Mouse (Mus musculus): ENCODE measurements around the gene Egr4.
A peak's percentile ranks its signal among the peaks of the same experiment; 100 is the strongest.

Gene Egr4

DNA sequence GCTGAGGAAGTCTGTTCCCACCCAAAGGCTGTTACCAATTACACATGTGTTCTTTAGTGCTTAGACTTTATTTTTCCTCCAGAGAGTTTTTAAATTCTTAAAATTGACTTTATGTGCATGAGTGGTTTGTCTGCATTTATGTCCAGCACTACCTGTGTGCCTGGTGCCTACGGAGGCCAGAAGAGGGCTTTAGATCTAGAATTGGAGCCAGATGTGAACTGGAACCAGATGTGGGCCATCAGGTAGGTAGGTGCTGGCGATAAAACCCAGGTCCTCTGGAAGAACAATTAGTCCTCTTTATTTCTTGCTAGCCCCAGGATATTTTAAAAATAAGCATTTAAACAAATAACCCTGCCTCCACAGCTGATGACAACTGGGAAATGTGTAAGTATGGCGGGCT is 21.8 kb downstream of the Egr4 start:
- DNase-seq: no peak

GRCm38 (mm10) chr6:85490252-85490651 is 23.1 kb downstream of the Egr4 start:
- DNase-seq: no peak

- DNase-seq: no peak
Observed at GRCm38 (mm10) chr6:85489717-85490116, 23.7 kb downstream of the Egr4 start.

DNA sequence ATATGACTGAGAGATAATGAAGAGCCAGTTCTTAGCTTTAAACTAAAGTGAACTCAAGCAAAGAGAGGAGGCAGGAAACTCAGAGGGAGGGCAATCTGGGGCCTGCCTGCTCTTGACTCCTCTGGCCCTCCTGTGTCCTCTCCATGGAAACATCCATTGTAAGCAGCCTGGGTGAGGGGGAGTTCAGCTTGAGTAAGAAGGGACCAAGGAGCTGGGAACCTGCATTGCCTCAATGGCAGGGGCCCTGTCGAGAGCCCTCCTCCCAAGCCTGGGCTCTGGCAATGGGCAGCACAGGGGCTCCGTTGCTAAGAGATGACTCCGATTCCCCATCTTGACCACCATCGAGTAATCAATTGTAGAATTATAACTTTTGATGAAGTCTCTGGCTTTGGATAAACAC is 24.9 kb downstream of the Egr4 start:
- no peak for DNase-seq

DNA sequence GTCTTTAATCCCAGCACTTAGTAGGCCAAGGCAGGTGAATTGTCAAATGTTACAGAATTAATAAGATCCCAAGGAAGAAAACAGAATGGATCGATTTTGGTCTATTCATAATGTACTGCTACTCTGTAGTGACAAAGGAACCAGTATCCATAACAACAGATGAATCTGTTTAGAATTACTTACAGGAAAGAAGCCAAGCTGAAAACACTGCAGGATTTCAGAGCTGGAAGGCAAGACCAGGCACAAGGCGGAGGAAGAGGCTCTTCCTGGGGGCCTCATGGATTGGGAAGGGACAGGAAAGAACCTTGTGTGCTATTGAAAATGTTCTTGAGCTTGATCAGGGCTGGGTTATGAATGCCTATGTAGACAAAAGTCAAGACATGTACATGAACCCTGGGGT is 27.7 kb downstream of the Egr4 start:
- no peak for DNase-seq

- peak; percentile 28 for DNase-seq
Observed at GRCm38 (mm10) chr6:85483843-85484721, 29.3 kb downstream of the Egr4 start.

DNA sequence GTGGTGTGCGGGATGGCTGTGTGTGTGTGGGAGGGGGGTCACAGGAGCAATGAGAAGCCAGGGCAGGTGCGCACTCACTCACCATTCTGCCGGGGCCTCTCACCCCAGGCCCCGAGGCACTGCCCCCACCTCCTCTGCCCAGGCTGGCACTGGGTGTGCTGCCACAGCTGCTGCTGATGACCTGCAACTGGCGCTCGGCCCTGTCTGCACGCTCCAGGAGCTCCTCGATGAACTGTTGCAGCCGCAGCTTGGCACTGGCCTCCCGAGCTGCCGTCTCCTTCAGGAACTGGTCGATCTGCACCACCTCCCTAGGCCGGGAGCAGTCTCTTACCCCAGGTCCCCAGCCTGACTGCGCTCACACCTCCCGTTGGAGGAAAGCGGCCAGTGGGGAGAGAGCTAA is 32.7 kb downstream of the Egr4 start:
- no peak for DNase-seq

- DNase-seq: no peak
Observed at GRCm38 (mm10) chr6:85479979-85480378, 33.4 kb downstream of the Egr4 start.

DNA sequence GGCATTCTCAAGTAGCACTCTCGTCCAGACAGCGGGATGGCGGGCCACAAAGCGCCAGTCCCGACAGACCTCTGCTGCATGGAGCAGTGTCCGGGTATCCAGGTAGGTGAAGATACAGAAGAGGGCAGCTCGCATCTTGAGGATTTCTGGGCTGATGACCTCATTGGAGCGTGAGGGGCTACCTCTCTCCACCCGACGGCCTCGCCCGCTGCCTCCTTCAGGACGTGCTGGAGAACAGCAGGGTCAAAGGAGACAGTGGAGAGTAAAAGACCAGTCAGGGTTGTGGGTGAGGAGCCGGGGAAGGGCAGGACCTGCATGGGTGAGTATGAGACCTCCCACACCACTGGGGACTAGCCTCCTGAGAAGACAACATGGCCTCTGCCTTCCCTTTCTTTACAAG is 35.0 kb downstream of the Egr4 start:
- no peak for DNase-seq

GRCm38 (mm10) chr6:85477366-85477917 is 35.9 kb downstream of the Egr4 start:
- DNase-seq: peak; percentile 34

DNA sequence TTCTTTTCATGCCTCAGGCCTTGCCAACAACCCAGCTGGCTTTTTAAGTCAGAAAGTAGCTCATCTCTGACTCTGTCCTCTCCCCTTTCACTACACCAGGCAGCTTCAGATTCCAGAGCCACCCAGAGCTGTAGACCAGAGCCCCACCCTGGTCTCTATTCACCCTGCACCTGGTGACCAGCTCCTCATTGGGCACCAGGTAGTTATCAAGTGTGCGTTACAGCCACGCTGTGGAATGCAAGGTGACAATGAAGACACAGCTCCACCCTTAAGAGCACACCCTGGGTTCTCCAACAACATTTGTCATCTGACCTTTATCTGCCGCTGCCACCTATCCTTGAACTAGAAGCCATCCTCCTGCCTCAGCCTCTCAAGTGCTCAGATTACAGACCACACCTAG is 37.8 kb downstream of the Egr4 start:
- DNase-seq: no peak

DNA sequence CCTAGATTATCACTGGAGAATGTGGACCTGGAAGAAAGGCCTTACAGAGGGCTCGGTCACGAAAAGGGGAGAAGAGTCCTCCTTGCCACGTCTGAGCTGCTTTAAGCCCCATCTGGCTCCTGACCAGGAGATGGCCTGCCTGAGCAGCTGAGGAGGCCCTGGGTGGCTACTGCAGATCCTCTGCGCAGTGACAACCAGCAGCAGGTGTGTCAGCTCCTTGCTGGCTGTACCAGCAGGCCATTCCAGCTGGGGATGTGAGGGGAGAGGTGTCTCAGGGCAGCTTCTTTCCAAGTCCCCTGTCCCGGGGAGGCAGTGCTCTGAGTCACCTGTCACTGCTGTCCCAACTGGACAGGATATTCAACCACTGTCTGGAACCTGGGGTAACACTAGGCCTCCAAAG is 40.8 kb downstream of the Egr4 start:
- DNase-seq: no peak

DNA sequence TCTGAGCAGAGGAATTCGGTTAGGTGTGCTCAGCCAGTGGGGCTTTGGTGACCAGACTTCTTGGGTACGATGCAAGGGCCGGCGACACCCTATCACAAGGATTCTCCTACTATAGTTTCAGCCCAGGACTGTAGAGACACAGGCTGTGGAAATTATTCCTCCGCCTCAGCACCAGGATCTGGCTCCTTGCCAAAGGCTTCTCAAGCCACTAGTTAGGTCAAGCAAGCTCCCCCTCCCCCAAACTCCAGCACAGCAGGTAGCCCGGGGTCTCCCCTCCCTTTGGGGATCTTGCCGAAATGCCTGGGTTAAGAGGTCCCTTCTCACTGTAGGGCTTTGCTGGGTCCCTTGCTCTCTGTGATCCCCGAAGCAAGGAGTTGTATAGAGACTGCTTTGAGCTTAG is 41.4 kb downstream of the Egr4 start:
- no peak for DNase-seq

- DNase-seq: no peak
Observed at GRCm38 (mm10) chr6:85469660-85470430, 43.5 kb downstream of the Egr4 start.

DNA sequence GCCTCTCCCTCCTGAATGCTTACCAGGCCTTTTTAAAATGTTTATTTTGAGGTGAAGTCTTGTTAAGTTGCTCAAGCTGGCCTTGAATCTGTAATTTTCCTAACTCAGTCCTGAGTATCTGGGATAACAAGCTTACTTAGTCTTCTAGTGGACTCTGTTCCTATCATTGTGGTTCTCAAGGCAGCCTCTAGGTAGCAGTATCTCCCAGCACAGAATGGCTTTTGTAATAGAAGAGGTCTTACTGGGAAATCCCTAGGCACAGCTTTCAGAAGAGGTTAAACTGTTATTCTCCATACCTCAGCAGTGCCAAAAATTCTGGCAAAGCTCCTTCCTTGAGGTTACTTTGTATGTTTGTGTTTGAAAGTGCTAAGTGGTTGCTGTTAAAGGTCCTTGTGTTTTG is 48.0 kb downstream of the Egr4 start:
- no peak for DNase-seq

Measured in thymus, postnatal 14 days (tissue).